Mouse (Mus musculus) gastrocnemius, postnatal 10 days (tissue): Measurements from ENCODE around the gene C1rl. TPM values are rescaled to one million over a fixed set of nuclear protein-coding genes. Genes with fewer than 3 reads are reported as not detected.
"Not testable (repeated sequence)": the region's sequence is repeated elsewhere in the genome, so short reads cannot be mapped to it uniquely, and the experiment has no call there.

Source experiments
- DNase-seq: peaks from one replicate; pipeline ENCODE4 v3.0.0; 2021; ENCODE audit warnings: mixed read lengths
- total RNA-seq, 2 experiments: library from RNA; stranded (reverse); gene quantifications; 2 replicates each; pipeline ENCODE4 v1.2.3; 2021

C1rl gene
- total RNA-seq, 2 experiments from 2014 or later, result 0.82 to 1.2 TPM

GRCm38 (mm10) chr6:124505028-124505427 lies 12.1 kb downstream of the C1rl start:
- no peak for DNase-seq

- DNase-seq, result no peak
Observed at GRCm38 (mm10) chr6:124506991-124507390, 14.1 kb downstream of the C1rl start.

- DNase-seq, result no peak
Observed at GRCm38 (mm10) chr6:124508292-124508691, 15.4 kb downstream of the C1rl start.

- not testable (repeated sequence) for DNase-seq
Observed at GRCm38 (mm10) chr6:124509192-124509591, 16.3 kb downstream of the C1rl start.

- DNase-seq, result no peak
Observed at GRCm38 (mm10) chr6:124511936-124512335, 19.0 kb downstream of the C1rl start.

- DNase-seq, result peak; percentile 64
Observed at GRCm38 (mm10) chr6:124512355-124512836, 19.5 kb downstream of the C1rl start, which contains the start of gene C1ra. C1ra (plus strand) TSS chr6:124512405.

GRCm38 (mm10) chr6:124517733-124518132 lies 24.8 kb downstream of the C1rl start:
- not testable (repeated sequence) for DNase-seq

- DNase-seq, result not testable (repeated sequence)
Observed at GRCm38 (mm10) chr6:124522082-124522481, 29.2 kb downstream of the C1rl start.

GRCm38 (mm10) chr6:124527881-124528280 lies 35.0 kb downstream of the C1rl start:
- DNase-seq, result no peak

GRCm38 (mm10) chr6:124531077-124531476 lies 38.2 kb downstream of the C1rl start:
- no peak for DNase-seq

- not testable (repeated sequence) for DNase-seq
Observed at GRCm38 (mm10) chr6:124536125-124536829, 43.4 kb downstream of the C1rl start.

GRCm38 (mm10) chr6:124541176-124541575 lies 48.3 kb downstream of the C1rl start:
- not testable (repeated sequence) for DNase-seq

- peak; percentile 53 for DNase-seq
Observed at GRCm38 (mm10) chr6:124542284-124542683, 49.4 kb downstream of the C1rl start, which contains the start of gene C1s1. C1s1 (minus strand) TSS chr6:124542359.

- DNase-seq, result peak; percentile 12
Observed at GRCm38 (mm10) chr6:124544466-124544865, 51.6 kb downstream of the C1rl start.

GRCm38 (mm10) chr6:124545425-124545824 lies 52.5 kb downstream of the C1rl start:
- DNase-seq, result no peak

GRCm38 (mm10) chr6:124547979-124548378 lies 55.1 kb downstream of the C1rl start:
- not testable (repeated sequence) for DNase-seq

GRCm38 (mm10) chr6:124549023-124549550 lies 56.2 kb downstream of the C1rl start:
- DNase-seq, result no peak

GRCm38 (mm10) chr6:124552766-124553165 lies 59.9 kb downstream of the C1rl start:
- DNase-seq, result no peak

- DNase-seq, result not testable (repeated sequence)
Observed at GRCm38 (mm10) chr6:124555956-124556355, 63.0 kb downstream of the C1rl start.
